Comparison of ENCODE assay signal across 24 mouse cellular contexts in genomic region chr11:93972951-93973350, GRCm38 (mm10). TPM values are rescaled to one million over a fixed set of nuclear protein-coding genes. Genes with fewer than 3 reads are reported as not detected.
DNase-seq lines count a peak whose midpoint lies in the region; ATAC-seq and TF ChIP-seq lines count a peak whose summit lies in the region.
"Had no signal": no experiment of that assay in that cellular context is flagged by ENCODE, and none has a peak within 500 bp of the region (broad histone marks: within the 10 kb centered on the region; RNA-seq: fewer than 3 reads in every experiment).

No protein-coding gene starts in this region.

- WGBS in embryonic facial prominence, embryonic 10.5 days = 92% methylated on average over 5 of the region's 5 CpGs
- WGBS in midbrain, embryonic 13.5 days = 92% methylated on average over 5 of the region's 5 CpGs
- WGBS in cerebellum, adult 2 months = 87% methylated on average over 5 of the region's 5 CpGs

- H3K27ac ChIP-seq in ES-Bruce4 (ENCODE audit: insufficient read depth, low read length) (peak overlapping the region; percentile 41; the same call in 1 of the 2 replicates), ES-E14 (ENCODE audit: insufficient read depth, low read depth, low read length, poor library complexity, severe bottlenecking) (peak overlapping the region; percentile 77)
- H3K27ac ChIP-seq in embryonic facial prominence, embryonic 10.5 days (replicated peaks) = no peak overlapping the region
- no peak overlapping the region for H3K27ac ChIP-seq in midbrain, embryonic 13.5 days
- no peak overlapping the region for H3K27ac ChIP-seq in cerebellum, adult 2 months (ENCODE audit: insufficient read depth, low read length)
- H3K27ac ChIP-seq: embryonic facial prominence, embryonic 12.5 days; forebrain, embryonic 13.5 days; forebrain, embryonic 15.5 days had no signal

- H3K4me3 ChIP-seq in ES-Bruce4 (ENCODE audit: low read depth, low read length) (no peak overlapping the region), ES-E14 (ENCODE audit: insufficient read depth in 1 of 2, low read depth in 1 of 2, low read length in 2 of 2, poor library complexity in 1 of 2, severe bottlenecking in 1 of 2) (no peak overlapping the region)
- no peak overlapping the region for H3K4me3 ChIP-seq in embryonic facial prominence, embryonic 10.5 days
- no peak overlapping the region for H3K4me3 ChIP-seq in midbrain, embryonic 13.5 days (replicated peaks)
- no peak overlapping the region for H3K4me3 ChIP-seq in cerebellum, adult 2 months (replicated peaks; ENCODE audit: insufficient read depth, low read depth, low read length)
- H3K4me3 ChIP-seq: embryonic facial prominence, embryonic 12.5 days; forebrain, embryonic 13.5 days; forebrain, embryonic 15.5 days had no signal

- H3K4me1 ChIP-seq in ES-Bruce4 (ENCODE audit: control insufficient read depth, insufficient read depth, low read length) (peaks cover 4% of the 10 kb centered on the region), ES-E14 (ENCODE audit: control insufficient read depth in 2 of 2, insufficient read depth in 2 of 2, low read length in 2 of 2, poor library complexity in 1 of 2) (no peaks in the 10 kb centered on the region; a peak in 2 of 4 replicates)
- H3K4me1 ChIP-seq in embryonic facial prominence, embryonic 10.5 days = peaks cover 17% of the 10 kb centered on the region
- H3K4me1 ChIP-seq in midbrain, embryonic 13.5 days (replicated peaks) = peaks cover 9% of the 10 kb centered on the region
- H3K4me1 ChIP-seq in cerebellum, adult 2 months (ENCODE audit: control insufficient read depth, insufficient read depth, low read length) = peaks cover 2% of the 10 kb centered on the region; the same call in 1 of the 2 replicates
- H3K4me1 ChIP-seq: embryonic facial prominence, embryonic 12.5 days had no signal

- TF ChIP-seq EP300 in ES-Bruce4 (IDR thresholded peaks at IDR 0.05; ENCODE audit: insufficient read depth, low read depth, low read length) = no peak

- no peaks in the 10 kb centered on the region for H3K27me3 ChIP-seq in ES-Bruce4 (ENCODE audit: control insufficient read depth, insufficient read depth, low read length, poor library complexity, severe bottlenecking)
- no peaks in the 10 kb centered on the region for H3K27me3 ChIP-seq in embryonic facial prominence, embryonic 10.5 days (replicated peaks; ENCODE audit: low read depth, poor library complexity, severe bottlenecking)
- no peaks in the 10 kb centered on the region for H3K27me3 ChIP-seq in midbrain, embryonic 13.5 days
- H3K27me3 ChIP-seq in cerebellum, adult 2 months (ENCODE audit: control insufficient read depth, insufficient read depth, low read length) = no peaks in the 10 kb centered on the region
- H3K27me3 ChIP-seq: CH12.LX; embryonic facial prominence, embryonic 12.5 days; forebrain, embryonic 13.5 days; forebrain, embryonic 15.5 days had no signal

- no peak for TF ChIP-seq POLR2A in ES-Bruce4 (IDR thresholded peaks at IDR 0.05; ENCODE audit: insufficient read depth, low read length)
- no peak for TF ChIP-seq POLR2A in cerebellum, adult 2 months (IDR thresholded peaks at IDR 0.05; ENCODE audit: borderline replicate concordance, insufficient read depth, low read length)

- no peak for TF ChIP-seq CTCF in ES-Bruce4 (IDR thresholded peaks at IDR 0.05; ENCODE audit: low read depth, low read length)
- no peak for TF ChIP-seq CTCF in cerebellum, adult 2 months (IDR thresholded peaks at IDR 0.05; ENCODE audit: borderline replicate concordance, insufficient read depth, low read depth, low read length)

- DNase-seq in ES-E14 (ENCODE audit: low read depth, low spot score) (no peak), ZHBTc4 (ENCODE audit: low read depth, low spot score) (peak; percentile 86)
- DNase-seq in embryonic facial prominence, embryonic 10.5 days (ENCODE audit: low spot score) = peak; percentile 2
- no peak for DNase-seq in gastrocnemius, postnatal 4 days (ENCODE audit: low spot score in 2 of 2)
- no peak for DNase-seq in cerebellum, adult 2 months
- DNase-seq: adrenal gland, adult 2 months; adrenal gland, postnatal 10 days; adrenal gland, postnatal 25 days; B cell, adult 2 months; cerebellum, adult 11-12 months; cerebellum, adult 8-10 months; cerebellum, adult 9-11 months; cerebellum, postnatal 14 days; cerebellum, postnatal 36 days; embryo, embryonic 11 days; forebrain, postnatal 0 days had no signal

- in situ Hi-C loops in ES-E14 (cut with MboI; ENCODE audit: low sequenced_read_pairs in 2 of 2, unreplicated experiment in 2 of 2) = no loop called here

- H3K36me3 ChIP-seq in ES-Bruce4 (ENCODE audit: control insufficient read depth, insufficient read depth, low read length, poor library complexity, severe bottlenecking) = no peaks in the 10 kb centered on the region
- H3K36me3 ChIP-seq in ES-E14 (ENCODE audit: control insufficient read depth, insufficient read depth, low read length, poor library complexity, severe bottlenecking) = no peaks in the 10 kb centered on the region
- H3K36me3 ChIP-seq in embryonic facial prominence, embryonic 10.5 days (replicated peaks) = no peaks in the 10 kb centered on the region
- H3K36me3 ChIP-seq in midbrain, embryonic 13.5 days = no peaks in the 10 kb centered on the region
- H3K36me3 ChIP-seq: embryonic facial prominence, embryonic 12.5 days; forebrain, embryonic 15.5 days had no signal

- no peak overlapping the region for H3K4me2 ChIP-seq in midbrain, embryonic 13.5 days (replicated peaks)
- H3K4me2 ChIP-seq: embryonic facial prominence, embryonic 12.5 days; forebrain, embryonic 13.5 days; forebrain, embryonic 15.5 days had no signal

- no peaks in the 10 kb centered on the region for H3K9me3 ChIP-seq in ES-Bruce4 (replicated peaks; ENCODE audit: control insufficient read depth, insufficient read depth, low read length, poor library complexity, severe bottlenecking)
- no peaks in the 10 kb centered on the region for H3K9me3 ChIP-seq in ES-E14 (ENCODE audit: control insufficient read depth, insufficient read depth, low read depth, low read length)
- H3K9me3 ChIP-seq in embryonic facial prominence, embryonic 10.5 days = no peaks in the 10 kb centered on the region
- H3K9me3 ChIP-seq in midbrain, embryonic 13.5 days = no peaks in the 10 kb centered on the region
- H3K9me3 ChIP-seq: embryonic facial prominence, embryonic 12.5 days; forebrain, embryonic 13.5 days; forebrain, embryonic 15.5 days had no signal

- ATAC-seq in midbrain, embryonic 13.5 days = no peak
- ATAC-seq: CD4-positive, CD25-positive, alpha-beta regulatory T cell, adult 4 months; forebrain, embryonic 13.5 days; forebrain, embryonic 15.5 days; forebrain, postnatal 0 days had no signal

- H3K9ac ChIP-seq in ES-Bruce4 (ENCODE audit: low read depth, poor library complexity, severe bottlenecking) (no peak overlapping the region), ES-E14 (ENCODE audit: insufficient read depth, low read depth, low read length, poor library complexity, severe bottlenecking) (no peak overlapping the region)
- no peak overlapping the region for H3K9ac ChIP-seq in midbrain, embryonic 13.5 days (replicated peaks)
- H3K9ac ChIP-seq: embryonic facial prominence, embryonic 12.5 days; forebrain, embryonic 13.5 days; forebrain, embryonic 15.5 days; forebrain, postnatal 0 days had no signal

TF ChIP-seq in ES-E14, 5 proteins besides CTCF, POLR2A, EP300 and RAD21:
- TF ChIP-seq ZC3H11A (IDR thresholded peaks at IDR 0.05; ENCODE audit: borderline replicate concordance, low read depth, low read length) = no peak
TF ChIP-seq in ES-E14: peak in this region for 0.

RNA-seq across cellular contexts. Expression of gene Nme1, which starts 4.6 kb away (rescaled TPM):
- polyA plus RNA-seq in ES-Bruce4 (2011; ENCODE audit: insufficient read depth, insufficient read length, low read depth, missing spikeins) = 39.2 and 50.4 TPM in 2 replicates
- total RNA-seq in ES-E14 (2012; rRNA removed) = 141 and 163 TPM in 2 replicates
- 352 and 375 TPM in 2 replicates for polyA plus RNA-seq in embryonic facial prominence, embryonic 10.5 days (2016; fragmentation: Nextera tagmentation; extraction: Ambion mirVana)
- polyA plus RNA-seq in midbrain, embryonic 13.5 days (2015; fragmentation: Nextera tagmentation; extraction: Ambion mirVana) = 383 and 407 TPM in 2 replicates
- 10 to 100 TPM; 27.7 to 28.5 TPM for total RNA-seq in gastrocnemius, postnatal 4 days (2021)
- 171 and 198 TPM in 2 replicates for polyA plus RNA-seq in cerebellum, adult 2 months (2012; rRNA removed)

RNA-seq across cellular contexts. Expression of gene Gm20390, which starts 4.9 kb away (rescaled TPM):
- 150 and 167 TPM in 2 replicates for polyA plus RNA-seq in ES-Bruce4 (2011; ENCODE audit: insufficient read depth, insufficient read length, low read depth, missing spikeins)
- 342 and 419 TPM in 2 replicates for total RNA-seq in ES-E14 (2012; rRNA removed)
- 532 and 553 TPM in 2 replicates for polyA plus RNA-seq in embryonic facial prominence, embryonic 10.5 days (2016; fragmentation: Nextera tagmentation; extraction: Ambion mirVana)
- 331 and 360 TPM in 2 replicates for polyA plus RNA-seq in midbrain, embryonic 13.5 days (2015; fragmentation: Nextera tagmentation; extraction: Ambion mirVana)
- 10 to 100 TPM; 39.1 to 42.8 TPM for total RNA-seq in gastrocnemius, postnatal 4 days (2021)
- polyA plus RNA-seq in cerebellum, adult 2 months (2012; rRNA removed) = 79.6 and 83.2 TPM in 2 replicates
- total RNA-seq: common myeloid progenitor, adult 5-6 weeks had no signal

RNA-seq across cellular contexts. Expression of gene Nme2, which starts 16.9 kb away (rescaled TPM):
- 523 and 530 TPM in 2 replicates for polyA plus RNA-seq in ES-Bruce4 (2011; ENCODE audit: insufficient read depth, insufficient read length, low read depth, missing spikeins)
- 833 and 1,053 TPM in 2 replicates for total RNA-seq in ES-E14 (2012; rRNA removed)
- polyA plus RNA-seq in embryonic facial prominence, embryonic 10.5 days (2016; fragmentation: Nextera tagmentation; extraction: Ambion mirVana) = 138 and 157 TPM in 2 replicates
- polyA plus RNA-seq in midbrain, embryonic 13.5 days (2015; fragmentation: Nextera tagmentation; extraction: Ambion mirVana) = 63.8 and 79.7 TPM in 2 replicates
- 100 to 1,000 TPM; 580 to 658 TPM for total RNA-seq in gastrocnemius, postnatal 4 days (2021)
- 109 and 115 TPM in 2 replicates for polyA plus RNA-seq in cerebellum, adult 2 months (2012; rRNA removed)

RNA-seq across cellular contexts. Expression of gene Spag9, which starts 22.9 kb away (rescaled TPM):
- polyA plus RNA-seq in ES-Bruce4 (2011; ENCODE audit: insufficient read depth, insufficient read length, low read depth, missing spikeins) = 42.5 and 45.7 TPM in 2 replicates
- total RNA-seq in ES-E14 (2012; rRNA removed) = 16.5 and 20.9 TPM in 2 replicates
- polyA plus RNA-seq in embryonic facial prominence, embryonic 10.5 days (2016; fragmentation: Nextera tagmentation; extraction: Ambion mirVana) = 35.5 and 39.4 TPM in 2 replicates
- 108 and 109 TPM in 2 replicates for polyA plus RNA-seq in midbrain, embryonic 13.5 days (2015; fragmentation: Nextera tagmentation; extraction: Ambion mirVana)
- total RNA-seq in gastrocnemius, postnatal 4 days (2021) = 100 to 1,000 TPM; 132 to 149 TPM
- polyA plus RNA-seq in cerebellum, adult 2 months (2012; rRNA removed) = 134 and 135 TPM in 2 replicates

Comparison
In these comparisons a context has a peak if more than half of its experiments do, and no peak if none do; other contexts are left out.
1. H3K27ac ChIP-seq: peak in ES-Bruce4 (single experiment) and ES-E14 (single experiment); none in embryonic facial prominence, embryonic 10.5 days (single experiment), midbrain, embryonic 13.5 days (single experiment) and cerebellum, adult 2 months (single experiment).
2. DNase-seq: peak in ZHBTc4 (single experiment) and embryonic facial prominence, embryonic 10.5 days (single experiment); none in ES-E14 (single experiment), gastrocnemius, postnatal 4 days (0 of 2) and cerebellum, adult 2 months (0 of 2).